ENCODE assay signal across 21 mouse cellular contexts in genomic region chr12:35994098-35994497, GRCm38 (mm10). TPM values are rescaled to one million over a fixed set of nuclear protein-coding genes. Genes with fewer than 3 reads are reported as not detected.
DNase-seq lines count a peak whose midpoint lies in the region; ATAC-seq lines count a peak whose summit lies in the region.
"Had no signal": no experiment of that assay in that cellular context is flagged by ENCODE, and none has a peak within 500 bp of the region (broad histone marks: within the 10 kb centered on the region; RNA-seq: fewer than 3 reads in every experiment).

No protein-coding gene starts in this region.

- no peaks in the 10 kb centered on the region for H3K36me3 ChIP-seq in hindbrain, embryonic 11.5 days (ENCODE audit: control insufficient read depth, insufficient read depth, low read length)
- no peaks in the 10 kb centered on the region for H3K36me3 ChIP-seq in midbrain, embryonic 12.5 days
- H3K36me3 ChIP-seq in neural tube, embryonic 14.5 days (ENCODE audit: control insufficient read depth, insufficient read depth, low read length), result no peaks in the 10 kb centered on the region
- H3K36me3 ChIP-seq: G1E; heart, embryonic 10.5 days; liver, embryonic 15.5 days had no signal

- H3K4me3 ChIP-seq in hindbrain, embryonic 11.5 days (ENCODE audit: low read depth, low read length), result no peak overlapping the region
- no peak overlapping the region for H3K4me3 ChIP-seq in midbrain, embryonic 12.5 days
- H3K4me3 ChIP-seq in neural tube, embryonic 14.5 days (ENCODE audit: low read depth, low read length), result no peak overlapping the region
- H3K4me3 ChIP-seq: heart, embryonic 10.5 days; liver, embryonic 15.5 days had no signal

- peak; percentile 69 for ATAC-seq in hindbrain, embryonic 11.5 days (ENCODE audit: low FRiP score)
- peak; percentile 70 for ATAC-seq in midbrain, embryonic 12.5 days (ENCODE audit: low FRiP score, low read depth)
- peak; percentile 86 for ATAC-seq in neural tube, embryonic 14.5 days (ENCODE audit: low read depth)
- ATAC-seq: CD4-positive, CD25-positive, alpha-beta regulatory T cell, adult 4 months; inflammation-experienced regulatory T-cells, adult 6 months had no signal

- DNase-seq in embryo, embryonic 10.5 days (ENCODE audit: low spot score), result peak; percentile 40
- DNase-seq in embryo, embryonic 11 days, result no peak
- DNase-seq in hindbrain, embryonic 11.5 days (ENCODE audit: low spot score), result peak; percentile 67
- DNase-seq in ovary, adult 18-20 months (ENCODE audit: low spot score), result no peak
- no peak for DNase-seq in spleen, postnatal 4 days (ENCODE audit: low spot score in 2 of 2)
- DNase-seq in frontal cortex, postnatal 10 days (ENCODE audit: low spot score in 2 of 2), result no peak
- DNase-seq: cerebellum, postnatal 10 days; gastrocnemius, postnatal 25 days; heart, postnatal 10 days; kidney, adult 9 months; kidney, postnatal 36 days; lung, postnatal 10 days; right cerebral cortex, adult 18-20 months; thymus, postnatal 36 days had no signal

- H3K27ac ChIP-seq in hindbrain, embryonic 11.5 days (ENCODE audit: low read depth, low read length), result 0 out of 2 replicates have a peak overlapping the region, but pooled peaks have one; percentile 17
- peak overlapping the region; percentile 73 for H3K27ac ChIP-seq in midbrain, embryonic 12.5 days (replicated peaks)
- peak overlapping the region; percentile 66; the same call in 1 of the 2 replicates for H3K27ac ChIP-seq in neural tube, embryonic 14.5 days (ENCODE audit: low read depth, low read length)
- H3K27ac ChIP-seq: heart, embryonic 10.5 days; liver, embryonic 15.5 days had no signal

- no peak overlapping the region for H3K4me2 ChIP-seq in hindbrain, embryonic 11.5 days (replicated peaks; ENCODE audit: low read depth, low read length)
- H3K4me2 ChIP-seq in midbrain, embryonic 12.5 days (replicated peaks), result no peak overlapping the region
- H3K4me2 ChIP-seq in neural tube, embryonic 14.5 days (ENCODE audit: low read depth, low read length), result no peak overlapping the region
- H3K4me2 ChIP-seq: liver, embryonic 15.5 days had no signal

- no peaks in the 10 kb centered on the region for H3K9me3 ChIP-seq in hindbrain, embryonic 11.5 days (ENCODE audit: control insufficient read depth, low read length)
- H3K9me3 ChIP-seq in midbrain, embryonic 12.5 days, result no peaks in the 10 kb centered on the region
- no peaks in the 10 kb centered on the region for H3K9me3 ChIP-seq in neural tube, embryonic 14.5 days (ENCODE audit: control insufficient read depth, low read length)
- H3K9me3 ChIP-seq: heart, embryonic 10.5 days; liver, embryonic 15.5 days had no signal

- H3K27me3 ChIP-seq in hindbrain, embryonic 11.5 days (ENCODE audit: control insufficient read depth, insufficient read depth, low read length), result no peaks in the 10 kb centered on the region
- no peaks in the 10 kb centered on the region for H3K27me3 ChIP-seq in midbrain, embryonic 12.5 days
- H3K27me3 ChIP-seq in neural tube, embryonic 14.5 days (ENCODE audit: control insufficient read depth, insufficient read depth, low read length), result no peaks in the 10 kb centered on the region
- H3K27me3 ChIP-seq: liver, embryonic 15.5 days had no signal

- H3K4me1 ChIP-seq in hindbrain, embryonic 11.5 days (replicated peaks; ENCODE audit: control insufficient read depth, insufficient read depth, low read length), result no peaks in the 10 kb centered on the region; the same call in 1 of the 2 replicates
- H3K4me1 ChIP-seq in midbrain, embryonic 12.5 days, result peaks cover 12% of the 10 kb centered on the region; the same call in 1 of the 2 replicates
- no peaks in the 10 kb centered on the region for H3K4me1 ChIP-seq in neural tube, embryonic 14.5 days (ENCODE audit: control insufficient read depth, insufficient read depth, low read length)
- H3K4me1 ChIP-seq: heart, embryonic 10.5 days; liver, embryonic 15.5 days had no signal

- H3K9ac ChIP-seq in hindbrain, embryonic 11.5 days (ENCODE audit: low read depth, low read length), result no peak overlapping the region
- H3K9ac ChIP-seq in midbrain, embryonic 12.5 days (replicated peaks), result no peak overlapping the region
- no peak overlapping the region for H3K9ac ChIP-seq in neural tube, embryonic 14.5 days (replicated peaks; ENCODE audit: low read depth, low read length)
- H3K9ac ChIP-seq: liver, embryonic 15.5 days had no signal

RNA-seq across cellular contexts. Expression of gene Agr2, which starts 1.4 kb away (rescaled TPM):
- polyA plus RNA-seq in hindbrain, embryonic 11.5 days (2014; fragmentation: Nextera tagmentation; extraction: Ambion mirVana), result not detected in 2 replicates
- polyA plus RNA-seq in midbrain, embryonic 12.5 days (2016; fragmentation: Nextera tagmentation; extraction: Ambion mirVana), result not detected in 2 replicates
- polyA plus RNA-seq in neural tube, embryonic 14.5 days (2014; fragmentation: Nextera tagmentation; extraction: Ambion mirVana), result not detected in 2 replicates
- polyA plus RNA-seq: CD4-positive, CD25-positive, alpha-beta regulatory T cell, adult 4 months; G1E; heart, embryonic 10.5 days; inflammation-experienced regulatory T-cells, adult 6 months had no signal

RNA-seq across cellular contexts. Expression of gene Tspan13, which starts 48.2 kb away (rescaled TPM):
- polyA plus RNA-seq in hindbrain, embryonic 11.5 days (2014; fragmentation: Nextera tagmentation; extraction: Ambion mirVana), result 207 and 229 TPM in 2 replicates
- 258 and 264 TPM in 2 replicates for polyA plus RNA-seq in midbrain, embryonic 12.5 days (2016; fragmentation: Nextera tagmentation; extraction: Ambion mirVana)
- polyA plus RNA-seq in neural tube, embryonic 14.5 days (2014; fragmentation: Nextera tagmentation; extraction: Ambion mirVana), result 414 and 454 TPM in 2 replicates

Comparison
In these comparisons a context has a peak if more than half of its experiments do, and no peak if none do; other contexts are left out.
1. DNase-seq: peak in embryo, embryonic 10.5 days (single experiment) and hindbrain, embryonic 11.5 days (single experiment); none in embryo, embryonic 11 days (single experiment), ovary, adult 18-20 months (single experiment), spleen, postnatal 4 days (0 of 2) and frontal cortex, postnatal 10 days (0 of 2).
2. H3K27ac ChIP-seq: peak in every context shown above with its lines; median percentile 73 in midbrain, embryonic 12.5 days; 66 in neural tube, embryonic 14.5 days; 17 in hindbrain, embryonic 11.5 days.
3. Peak in every context shown above with its lines, with median percentiles within 50 percentile points of each other: ATAC-seq.